Mouse (Mus musculus): ENCODE measurements around the gene Hoxb9.

The Hoxb9 gene

DNA sequence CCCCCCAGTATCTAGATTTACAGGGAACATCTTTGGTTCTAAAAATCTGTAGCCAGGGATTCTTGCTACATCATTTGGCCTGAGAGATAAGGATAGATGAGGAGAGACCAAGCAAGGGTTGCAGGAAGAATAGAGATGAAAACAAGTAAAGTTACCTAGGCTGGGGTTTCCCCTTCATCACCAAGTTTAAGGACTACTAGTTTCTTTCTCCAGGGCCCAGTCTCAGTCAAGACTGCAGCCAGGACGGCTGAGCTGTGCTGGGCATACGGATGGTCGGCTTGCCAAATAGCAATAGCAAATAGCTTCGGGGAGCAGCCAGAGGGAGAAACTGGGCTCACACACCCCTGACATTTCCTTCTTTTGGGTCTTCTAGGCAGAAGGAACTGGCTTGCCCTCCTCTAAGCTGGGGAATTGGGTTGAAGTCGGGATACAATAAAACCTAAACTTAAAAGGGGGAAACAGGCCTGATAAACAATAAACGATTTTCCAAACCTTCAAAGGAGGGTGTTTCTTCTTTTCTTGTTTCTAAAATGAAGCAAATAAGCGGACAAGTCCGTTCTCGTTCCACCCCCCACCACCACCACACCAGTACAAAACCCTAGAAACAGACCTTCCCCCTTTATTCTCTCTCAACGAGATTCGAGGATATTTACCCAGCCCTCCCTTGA, 26.8 kb downstream of the Hoxb9 start:
- in situ Hi-C loops (cut with MboI) = loop anchor here (25.0 kb wide), 1 partner anchor 564 kb away; no protein-coding TSS in a partner anchor

DNA sequence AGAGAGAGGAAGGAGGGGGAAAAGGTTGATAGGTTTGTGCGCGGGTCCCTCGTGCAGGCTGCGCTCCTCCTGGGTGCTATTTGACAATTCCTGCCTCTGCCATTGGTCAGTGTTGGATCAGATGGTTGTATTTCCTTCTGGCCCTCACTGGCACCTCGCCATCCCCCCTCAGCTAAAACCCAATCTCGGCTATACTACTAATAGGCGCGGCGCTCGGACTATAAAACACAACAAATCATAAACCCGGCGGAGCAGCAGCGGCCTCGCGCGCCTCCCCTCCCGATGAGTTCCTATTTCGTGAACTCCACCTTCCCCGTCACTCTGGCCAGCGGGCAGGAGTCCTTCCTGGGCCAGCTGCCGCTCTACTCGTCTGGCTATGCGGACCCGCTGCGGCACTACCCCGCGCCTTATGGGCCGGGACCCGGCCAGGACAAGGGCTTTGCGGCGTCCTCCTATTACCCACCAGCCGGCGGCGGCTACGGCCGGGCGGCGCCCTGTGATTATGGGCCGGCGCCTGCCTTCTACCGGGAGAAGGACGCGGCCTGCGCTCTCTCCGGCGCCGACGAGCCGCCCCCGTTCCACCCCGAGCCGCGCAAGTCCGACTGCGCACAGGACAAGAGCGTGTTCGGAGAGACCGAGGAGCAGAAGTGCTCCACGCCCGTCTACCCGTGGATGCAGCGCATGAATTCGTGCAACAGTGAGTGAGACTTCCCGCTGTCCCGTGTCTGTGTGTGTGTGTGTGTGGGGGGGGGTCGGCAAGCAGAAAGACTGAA, 27.8 kb downstream of the Hoxb9 start:
- in situ Hi-C loops (cut with MboI) = loop anchor here (25.0 kb wide), 1 partner anchor 563 kb away; no protein-coding TSS in a partner anchor

DNA sequence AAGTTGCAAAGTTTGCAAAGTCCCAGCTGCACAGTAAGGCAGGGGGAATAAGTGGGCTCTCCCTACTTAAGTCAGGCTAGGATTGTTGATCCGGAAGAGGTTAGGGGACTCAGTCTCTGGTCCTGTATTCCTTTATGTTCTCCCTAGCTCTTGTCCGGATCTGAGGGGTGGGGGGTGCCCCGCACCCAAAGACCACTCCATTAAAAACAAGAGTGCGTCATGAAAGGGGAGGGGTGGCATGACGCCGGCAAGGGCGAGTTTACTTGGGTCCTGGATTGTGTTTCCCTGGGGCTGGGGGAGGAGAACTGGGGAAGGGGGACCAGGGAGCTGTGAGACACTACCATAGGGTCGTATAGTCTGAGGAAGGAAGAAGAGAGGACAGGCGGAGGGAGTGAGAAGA, 28.5 kb downstream of the Hoxb9 start:
- in situ Hi-C loops (cut with MboI) = loop anchor here (10.0 to 25.0 kb wide), 2 partner anchors 255 to 563 kb away; no protein-coding TSS in a partner anchor

DNA sequence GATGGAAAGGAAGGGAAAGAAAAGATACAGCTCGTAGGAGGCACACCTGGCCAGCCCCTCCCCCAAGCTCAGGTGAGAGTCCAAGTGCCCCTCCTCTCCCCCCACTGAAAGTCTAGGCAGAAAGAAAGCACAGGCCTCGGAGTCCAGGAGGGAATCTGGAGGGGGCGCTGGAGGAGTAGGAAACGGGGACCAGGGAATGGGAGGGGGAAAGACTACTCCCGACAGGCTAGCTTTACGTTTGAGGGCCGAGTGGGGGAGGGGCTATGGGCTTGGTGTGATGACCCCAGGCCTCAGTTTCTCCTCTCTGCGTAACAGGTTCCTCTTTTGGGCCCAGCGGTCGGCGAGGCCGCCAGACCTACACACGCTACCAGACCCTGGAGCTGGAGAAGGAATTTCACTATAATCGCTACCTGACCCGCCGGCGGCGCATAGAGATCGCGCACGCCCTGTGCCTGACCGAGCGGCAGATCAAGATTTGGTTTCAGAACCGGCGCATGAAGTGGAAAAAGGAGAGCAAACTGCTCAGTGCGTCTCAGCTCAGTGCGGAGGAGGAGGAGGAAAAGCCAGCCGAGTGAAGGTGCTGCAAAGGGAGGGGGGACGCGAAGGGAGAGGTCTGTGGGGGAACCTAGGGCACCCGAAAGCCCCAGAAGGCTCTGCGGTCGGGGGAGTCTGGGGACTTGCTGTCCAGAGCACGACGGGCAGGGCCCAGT, 29.3 kb downstream of the Hoxb9 start:
- in situ Hi-C loops (cut with MboI) = loop anchor here (10.0 kb wide), 1 partner anchor 254 kb away; no protein-coding TSS in a partner anchor

DNA sequence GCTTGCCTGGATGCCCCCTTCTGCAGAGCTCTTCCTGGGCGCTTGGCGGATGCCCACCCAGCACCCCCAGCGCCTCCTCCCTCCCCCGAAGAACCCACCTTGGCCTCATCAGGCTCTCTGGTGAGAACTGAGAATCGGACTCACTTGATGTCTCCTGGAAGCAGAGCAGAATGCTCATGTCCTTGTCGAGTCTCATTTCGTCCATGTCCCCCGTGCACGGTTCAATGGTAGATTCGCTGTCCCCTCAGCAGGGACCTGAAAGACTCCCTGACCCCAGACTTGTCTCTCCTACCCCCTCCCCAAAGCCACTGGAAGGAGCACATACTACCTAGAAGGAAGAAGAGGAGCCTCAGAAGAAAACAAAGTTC, 29.8 kb downstream of the Hoxb9 start:
- in situ Hi-C loops (cut with MboI) = loop anchor here (10.0 kb wide), 1 partner anchor 254 kb away; no protein-coding TSS in a partner anchor

DNA sequence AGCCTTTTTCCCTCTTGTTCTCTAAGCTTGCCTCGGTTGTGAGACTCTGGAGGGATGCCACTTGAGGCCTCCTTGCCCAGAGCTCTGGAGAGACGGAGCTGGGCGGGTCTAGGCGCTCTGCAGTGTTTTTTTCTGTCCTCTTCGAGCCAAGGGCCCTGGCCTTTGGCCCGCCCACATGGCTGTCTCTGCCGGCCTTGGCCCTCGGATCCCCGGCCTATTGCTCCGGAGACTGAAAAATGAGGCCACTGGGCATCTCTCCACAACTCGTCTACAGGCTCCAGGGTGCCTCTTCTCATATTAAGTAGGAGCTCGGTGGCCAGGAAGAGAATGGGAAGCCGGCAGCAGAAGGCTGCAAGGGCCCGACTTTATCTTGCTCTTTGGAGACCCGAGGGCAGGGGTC, 30.6 kb downstream of the Hoxb9 start:
- in situ Hi-C loops (cut with MboI) = loop anchor here (10.0 kb wide), 1 partner anchor 253 kb away; no protein-coding TSS in a partner anchor

DNA sequence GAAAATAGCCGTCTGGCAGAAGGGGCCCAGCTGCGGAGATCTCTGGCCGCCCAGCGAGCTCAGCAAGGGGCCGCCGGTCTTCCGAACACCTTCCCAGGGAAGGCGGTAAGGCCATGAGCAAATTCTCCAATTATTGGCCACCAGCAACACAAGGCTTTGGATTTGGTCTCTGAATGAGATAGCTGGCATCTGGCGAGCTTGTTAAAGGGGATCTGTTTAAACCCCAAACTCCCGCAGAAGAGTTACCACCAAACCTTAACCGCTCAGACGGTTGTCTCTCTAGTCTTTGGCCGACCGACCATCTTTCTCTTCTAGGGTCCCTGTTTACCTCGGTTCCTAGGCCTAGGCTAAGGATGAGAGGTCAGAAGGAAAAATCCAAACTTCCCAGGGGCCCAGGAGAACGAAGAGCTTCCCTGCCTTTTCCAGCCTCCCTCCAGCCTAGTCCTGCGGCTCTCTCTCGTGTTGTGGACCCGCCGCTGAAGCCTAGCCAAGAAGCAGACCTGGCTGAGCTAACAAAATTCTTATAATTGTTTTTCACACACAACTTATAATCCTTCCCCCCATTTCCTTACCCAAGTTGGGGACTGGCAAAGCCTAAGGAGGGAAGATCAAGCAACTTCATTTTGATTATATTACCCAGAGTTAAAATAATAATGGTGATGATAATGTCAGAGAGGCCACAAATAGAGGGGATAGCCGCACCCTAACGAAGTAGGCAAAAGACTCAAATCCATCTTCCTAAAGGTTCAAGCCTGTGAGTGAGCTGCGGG, 31.3 kb downstream of the Hoxb9 start:
- in situ Hi-C loops (cut with MboI) = loop anchor here (10.0 kb wide), 1 partner anchor 252 kb away; no protein-coding TSS in a partner anchor

DNA sequence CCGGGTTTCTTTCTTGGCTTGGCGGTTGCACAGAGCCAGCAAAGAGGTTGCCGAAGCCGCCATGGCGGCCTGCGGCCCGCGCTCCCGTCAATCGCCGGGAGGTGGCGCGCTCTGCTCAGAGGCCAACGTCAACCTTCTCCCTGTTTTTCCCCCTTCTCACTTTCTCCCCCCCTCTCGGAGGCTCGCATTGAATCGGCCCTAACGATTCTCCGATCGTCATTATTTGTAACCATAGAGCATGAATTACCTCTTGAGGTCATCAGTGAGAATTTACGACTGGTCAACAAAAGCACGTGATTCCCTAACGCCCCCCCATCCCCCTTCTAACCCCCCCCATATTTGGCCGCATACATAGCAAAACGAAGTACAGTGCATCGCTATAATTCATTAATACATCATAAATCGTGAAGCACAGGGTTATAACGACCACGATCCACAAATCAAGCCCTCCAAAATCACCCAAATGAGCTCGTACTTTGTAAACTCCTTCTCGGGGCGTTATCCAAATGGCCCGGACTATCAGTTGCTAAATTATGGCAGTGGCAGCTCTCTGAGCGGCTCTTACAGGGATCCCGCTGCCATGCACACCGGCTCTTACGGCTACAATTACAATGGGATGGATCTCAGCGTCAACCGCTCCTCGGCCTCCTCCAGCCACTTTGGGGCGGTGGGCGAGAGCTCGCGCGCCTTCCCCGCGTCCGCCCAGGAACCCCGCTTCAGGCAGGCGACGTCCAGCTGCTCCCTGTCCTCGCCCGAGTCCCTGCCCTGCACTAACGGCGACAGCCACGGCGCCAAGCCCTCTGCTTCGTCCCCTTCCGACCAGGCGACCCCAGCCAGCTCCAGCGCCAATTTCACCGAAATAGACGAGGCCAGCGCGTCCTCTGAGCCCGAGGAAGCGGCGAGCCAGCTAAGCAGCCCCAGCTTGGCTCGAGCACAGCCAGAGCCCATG, 32.2 kb downstream of the Hoxb9 start, which contains the start of gene Hoxb5:
Gene Hoxb5 (plus strand): TSS at position 186 of the 949 bp plus-strand sequence.
- in situ Hi-C loops (cut with MboI) = loop anchor here (10.0 kb wide), 1 partner anchor 251 kb away; no protein-coding TSS in a partner anchor

DNA sequence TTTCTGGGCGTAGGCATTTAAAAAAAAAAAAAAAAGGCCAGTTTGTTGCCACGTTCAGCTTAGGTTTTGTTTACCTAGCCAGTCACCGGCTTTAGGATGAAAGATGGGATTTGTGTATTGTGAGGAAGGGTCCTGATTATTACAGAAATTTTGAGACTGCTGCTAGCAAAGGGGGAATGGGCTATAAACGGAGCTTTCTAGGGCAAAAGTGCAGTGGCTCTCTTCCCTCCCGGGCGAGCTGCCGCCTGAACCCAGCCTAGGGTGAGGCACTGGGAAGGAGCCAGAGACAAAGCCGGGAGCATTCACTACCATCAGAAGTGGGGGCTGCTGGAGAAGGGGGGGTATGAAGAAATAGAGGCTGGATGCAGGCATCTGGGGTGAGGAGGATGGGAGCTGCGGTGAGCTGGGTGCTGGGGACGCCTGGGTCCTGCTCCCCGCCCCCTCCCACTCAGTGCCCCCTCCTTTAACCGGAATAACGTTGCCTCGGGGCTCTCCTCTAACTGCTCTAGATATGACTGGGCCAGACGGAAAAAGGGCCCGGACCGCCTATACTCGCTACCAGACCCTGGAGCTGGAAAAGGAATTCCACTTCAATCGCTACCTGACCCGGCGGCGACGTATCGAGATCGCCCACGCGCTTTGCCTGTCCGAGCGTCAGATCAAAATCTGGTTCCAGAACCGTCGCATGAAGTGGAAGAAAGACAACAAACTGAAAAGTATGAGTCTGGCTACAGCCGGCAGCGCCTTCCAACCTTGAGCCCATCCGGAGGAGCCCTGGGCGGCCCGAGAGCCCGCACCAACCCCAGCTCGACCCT, 33.3 kb downstream of the Hoxb9 start:
- in situ Hi-C loops (cut with MboI) = loop anchor here (10.0 kb wide), 1 partner anchor 250 kb away; no protein-coding TSS in a partner anchor

DNA sequence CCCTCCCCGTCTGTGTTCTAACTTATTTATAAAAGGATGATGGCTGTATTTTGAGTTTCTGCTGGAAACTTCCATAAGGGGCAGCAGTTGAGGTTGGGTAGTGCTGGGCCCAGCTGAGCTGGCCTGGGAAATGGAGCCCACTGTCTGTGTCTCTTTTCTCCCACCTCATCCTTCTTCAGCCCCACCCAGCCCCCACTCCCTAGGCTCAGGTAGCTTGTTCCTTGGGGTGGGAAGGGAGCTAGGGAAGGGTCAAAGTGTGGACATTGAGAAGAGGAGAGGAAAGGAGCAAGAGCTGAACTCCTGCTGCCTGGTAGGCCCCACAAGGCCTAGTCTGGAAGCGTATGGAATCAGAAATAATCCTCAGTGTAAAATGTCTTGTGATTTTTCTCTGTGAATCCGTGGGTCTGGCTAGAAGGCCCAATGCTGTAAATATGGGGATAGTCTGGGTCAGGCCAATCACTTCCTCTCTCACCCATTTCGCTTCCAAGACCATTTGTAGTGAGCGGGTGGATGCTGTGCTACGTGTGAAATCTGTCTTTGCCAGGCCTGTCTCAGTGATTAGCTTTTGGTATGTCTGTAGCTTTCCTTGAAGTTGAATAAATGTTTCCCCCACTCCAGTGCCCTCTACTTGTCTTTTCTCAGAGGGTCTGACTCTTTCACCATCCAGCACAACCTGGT, 34.4 kb downstream of the Hoxb9 start:
- in situ Hi-C loops (cut with MboI) = loop anchor here (10.0 kb wide), 1 partner anchor 249 kb away; no protein-coding TSS in a partner anchor

DNA sequence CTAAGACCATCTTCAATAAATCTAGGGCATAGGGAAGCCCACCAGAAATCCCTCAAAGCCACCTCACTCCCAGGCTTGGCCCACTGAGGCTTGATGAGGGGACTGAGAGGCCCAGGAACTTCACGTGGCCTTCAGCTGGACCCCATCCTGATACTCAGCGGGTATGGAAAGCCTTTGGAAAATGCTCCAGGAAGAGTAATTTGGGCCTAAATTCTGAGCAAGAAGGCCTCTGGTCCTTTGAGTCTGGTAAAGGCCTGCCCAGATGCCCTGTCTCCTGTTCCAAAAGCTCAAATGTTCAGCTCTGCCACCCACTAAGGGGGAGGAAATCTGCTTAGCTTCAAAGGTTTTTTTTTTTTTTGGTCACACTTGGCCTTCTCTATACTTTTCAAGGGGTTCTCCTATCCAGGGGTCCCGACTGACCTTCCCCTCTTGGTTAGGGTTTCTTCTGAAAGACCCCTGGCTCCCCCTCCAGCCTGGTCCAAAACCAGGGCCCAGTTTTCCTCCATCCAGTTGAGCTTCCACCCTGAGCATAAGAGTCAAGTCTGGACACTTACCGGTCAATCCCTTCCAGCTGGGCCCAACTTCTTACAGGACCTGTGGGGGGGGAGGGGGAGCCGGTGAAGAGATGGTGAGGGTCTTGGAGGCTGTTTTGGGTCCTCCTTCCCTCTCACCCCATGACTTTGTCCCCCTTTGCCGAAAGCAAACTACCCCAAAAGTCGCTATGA, 35.1 kb downstream of the Hoxb9 start:
- in situ Hi-C loops (cut with MboI) = loop anchor here (10.0 kb wide), 1 partner anchor 248 kb away; no protein-coding TSS in a partner anchor

DNA sequence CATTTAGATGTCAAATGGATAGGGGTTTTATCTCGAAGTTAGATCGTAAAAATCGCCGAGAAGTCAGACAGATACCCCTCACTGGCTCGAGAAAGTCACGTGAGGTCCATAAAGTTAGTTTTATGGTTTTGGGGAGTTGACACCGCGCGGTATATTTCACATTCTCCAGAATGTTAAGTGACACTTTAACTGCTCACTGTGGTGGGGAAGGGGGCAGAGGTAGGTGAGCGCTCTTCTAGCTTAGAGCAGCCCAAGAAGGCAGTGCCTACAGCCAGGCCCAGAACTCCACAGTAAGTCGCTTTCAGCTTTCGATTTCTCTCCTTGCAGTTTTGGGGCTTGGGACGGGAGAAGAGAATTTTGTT, 35.6 kb downstream of the Hoxb9 start:
- in situ Hi-C loops (cut with MboI) = loop anchor here (10.0 kb wide), 1 partner anchor 248 kb away; no protein-coding TSS in a partner anchor

DNA sequence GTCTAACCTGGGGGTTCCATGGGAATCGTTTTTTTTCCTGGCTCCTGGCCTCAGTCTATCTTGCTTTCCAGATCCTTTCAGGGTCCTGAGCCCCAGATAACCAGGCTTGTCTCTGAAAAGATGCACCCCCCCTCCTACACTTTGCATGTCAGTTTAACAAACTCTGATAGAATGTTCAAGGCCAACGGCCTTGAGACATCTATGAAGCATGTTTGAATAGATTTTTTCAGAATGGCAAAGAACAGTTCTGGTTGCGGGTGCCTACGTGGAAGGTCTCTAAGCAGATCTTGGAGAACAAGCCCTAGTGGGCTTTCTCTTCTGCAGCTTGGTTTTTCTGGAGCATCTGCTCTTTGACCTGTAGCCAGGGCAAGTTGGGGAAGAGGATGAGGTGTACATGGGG, 37.5 kb downstream of the Hoxb9 start:
- in situ Hi-C loops (cut with MboI) = loop anchor here (10.0 kb wide), 1 partner anchor 246 kb away; no protein-coding TSS in a partner anchor

DNA sequence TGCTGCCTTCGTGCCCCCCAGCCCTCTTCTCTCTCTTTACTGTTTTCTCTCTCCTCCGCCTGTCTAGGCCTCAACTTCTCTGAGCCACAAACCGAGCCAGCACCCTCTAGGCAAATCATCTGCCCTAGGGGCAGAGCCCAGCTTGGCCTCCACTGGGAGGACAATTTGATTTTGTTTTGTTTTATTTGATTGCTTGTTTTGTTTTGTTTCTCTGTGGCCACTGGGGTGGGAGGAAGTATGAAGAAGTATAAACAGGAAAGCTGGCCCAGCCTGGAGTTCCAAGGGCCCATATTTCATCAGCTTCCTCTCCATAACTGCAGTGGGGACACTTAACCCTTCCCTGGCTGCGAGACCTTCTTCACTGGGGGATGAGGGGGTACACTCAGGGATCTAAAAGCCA, 38.0 kb downstream of the Hoxb9 start:
- in situ Hi-C loops (cut with MboI) = loop anchor here (10.0 kb wide), 1 partner anchor 246 kb away; no protein-coding TSS in a partner anchor

DNA sequence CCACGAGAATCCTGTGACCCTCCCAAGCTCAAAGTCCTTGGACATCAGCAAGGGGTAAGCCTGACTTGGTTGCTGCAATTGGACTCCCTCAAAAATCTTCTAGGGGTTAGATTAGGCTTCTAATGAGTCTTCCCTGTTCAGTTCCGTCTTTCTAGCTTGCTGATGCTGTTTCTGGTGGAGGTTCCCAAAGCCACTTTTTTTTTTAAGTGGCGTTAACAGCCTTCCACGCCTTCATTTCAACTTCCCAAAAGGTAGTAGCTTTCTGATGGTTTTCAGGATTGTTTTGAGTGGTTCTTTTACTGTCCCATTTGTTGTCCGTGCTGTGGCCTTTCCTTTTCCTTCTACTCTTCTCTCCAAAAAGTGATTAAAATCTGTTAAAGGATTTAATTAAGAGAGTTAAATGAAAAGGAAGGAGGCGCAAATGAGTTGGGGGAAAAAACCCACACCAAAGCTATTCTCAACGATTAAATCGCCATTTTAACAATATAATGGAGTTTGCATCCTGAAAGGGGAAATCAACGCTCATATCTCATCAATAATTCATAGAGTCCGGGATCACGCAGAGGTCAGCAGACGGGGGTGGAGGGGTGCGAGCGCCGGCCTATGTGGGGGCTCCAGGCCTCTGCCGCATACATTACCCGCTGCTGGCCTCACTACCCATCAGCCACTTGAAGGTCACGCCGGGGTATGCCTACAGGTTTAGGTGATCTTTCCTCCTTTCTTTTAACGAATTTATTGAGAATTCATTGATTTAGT, 39.1 kb downstream of the Hoxb9 start:
- in situ Hi-C loops (cut with MboI) = no loop called here

DNA sequence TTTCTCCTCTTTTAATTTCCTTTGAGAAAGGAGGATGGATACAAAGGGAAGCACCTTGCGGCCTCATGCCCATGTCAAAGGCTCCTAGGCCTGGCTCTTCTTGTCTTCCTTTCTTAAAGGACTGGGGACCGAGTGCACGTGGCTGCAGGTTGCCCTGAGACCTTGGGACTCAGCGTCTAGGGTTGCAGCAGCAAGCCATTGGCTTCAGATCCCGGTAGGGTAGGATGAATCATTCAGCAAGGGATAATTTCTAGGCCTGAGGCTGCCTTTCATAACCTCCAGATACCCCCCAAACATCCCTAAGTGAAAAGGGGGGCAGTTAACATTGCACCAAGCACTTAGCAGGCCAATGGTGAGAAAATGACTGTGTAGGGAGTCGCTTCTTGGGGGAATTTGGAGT, 39.8 kb downstream of the Hoxb9 start:
- in situ Hi-C loops (cut with MboI) = no loop called here
